Mouse (Mus musculus): ENCODE measurements at regions not wholly inside any gene's neighbourhood (a gene's known extent, or its start where the extent isn't known, plus 50 kb on each side); places are given as distances from the start of the nearest gene placed in this dataset.

DNA sequence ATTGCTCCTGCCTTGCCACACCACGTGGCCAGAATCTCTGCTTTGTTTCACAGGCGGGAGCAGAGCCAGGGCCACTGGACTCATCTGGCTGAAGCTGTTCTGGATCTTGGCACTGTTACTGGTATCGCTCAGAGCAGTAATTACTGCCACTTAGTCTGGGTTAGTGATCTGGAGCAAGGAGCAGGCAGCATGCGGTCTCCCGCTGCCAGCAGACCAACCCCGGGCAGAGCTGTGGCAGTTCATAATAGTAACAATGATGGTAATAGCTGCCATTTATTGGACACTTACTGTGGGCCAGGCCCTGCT, 217.3 kb upstream of the 4930535I16Rik start:
- no peak for DNase-seq (ENCODE audit: low read depth, low spot score)
- H3K27me3 ChIP-seq (ENCODE audit: control insufficient read depth, insufficient read depth, low read length, poor library complexity, severe bottlenecking): no peaks in the 10 kb centered on the region
- H3K36me3 ChIP-seq (ENCODE audit: control insufficient read depth, insufficient read depth, low read length, poor library complexity, severe bottlenecking): no peaks in the 10 kb centered on the region

DNA sequence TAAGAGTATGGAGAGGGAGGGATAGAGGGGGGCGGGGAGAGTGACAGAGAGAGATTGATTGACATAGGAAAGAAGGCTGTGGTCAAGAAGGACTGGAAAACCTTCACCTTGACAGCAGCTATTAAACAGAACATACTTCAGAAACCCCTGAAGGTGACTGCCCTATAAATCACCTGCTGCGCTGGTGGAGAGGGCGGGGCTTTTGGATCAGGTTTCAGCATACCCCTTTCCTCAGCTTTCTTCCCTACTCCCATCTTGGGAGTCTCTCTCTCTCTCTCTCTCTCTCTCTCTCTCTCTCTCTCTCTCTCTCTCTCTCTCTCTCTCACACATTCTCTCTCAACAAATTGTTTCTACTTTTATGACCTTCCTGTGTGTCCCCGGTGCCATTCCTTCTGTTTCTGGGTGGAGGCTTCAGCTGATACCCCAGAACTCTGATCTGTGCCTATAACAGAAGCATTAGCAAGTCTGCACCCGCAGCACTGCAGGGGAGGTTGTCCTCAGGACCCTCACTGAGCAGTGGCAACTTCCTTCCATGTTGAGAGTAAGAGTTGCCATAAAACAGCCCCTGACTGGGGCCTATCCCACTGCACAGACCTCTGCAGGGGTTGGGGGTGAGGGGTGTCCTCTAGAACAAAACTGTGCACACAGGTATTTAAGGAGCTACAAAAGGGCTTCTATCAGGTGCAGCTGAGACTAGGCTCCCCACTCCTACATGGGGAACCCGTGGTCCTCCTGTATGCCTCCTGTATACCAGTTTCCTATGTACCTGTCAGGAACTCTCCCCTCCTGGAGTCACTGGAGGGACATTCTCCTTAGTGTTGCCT, 216.7 kb upstream of the 4930535I16Rik start:
- Histone ChIP-seq H3K27me3 (ENCODE audit: control insufficient read depth, insufficient read depth, low read length, poor library complexity, severe bottlenecking) (no peaks in the 10 kb centered on the region), H3K36me3 (ENCODE audit: control insufficient read depth, insufficient read depth, low read length, poor library complexity, severe bottlenecking) (no peaks in the 10 kb centered on the region)
- no peak for DNase-seq (ENCODE audit: low read depth, low spot score)

DNA sequence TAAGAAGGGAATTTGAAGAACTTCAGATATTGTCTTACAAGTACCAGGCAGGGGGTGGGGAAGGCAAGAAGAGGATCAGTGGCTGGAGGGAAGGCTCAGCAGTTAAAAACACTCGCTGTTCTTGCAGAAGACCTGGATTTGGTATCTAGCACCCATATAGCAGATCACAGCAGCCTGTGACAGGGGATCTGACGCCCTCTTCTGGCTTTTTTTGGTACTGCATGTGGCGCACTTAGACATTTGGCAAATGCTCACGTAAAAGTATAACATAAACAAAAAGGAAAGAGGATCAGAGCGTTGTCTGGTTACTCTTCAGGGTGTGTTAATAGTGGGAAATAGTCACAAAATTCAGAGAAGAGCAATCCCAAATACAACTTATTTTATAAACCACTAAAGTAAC, 213.1 kb upstream of the 4930535I16Rik start:
- DNase-seq (ENCODE audit: low read depth, low spot score): peak; percentile 15
- Histone ChIP-seq H3K27me3 (ENCODE audit: control insufficient read depth, insufficient read depth, low read length, poor library complexity, severe bottlenecking) (no peaks in the 10 kb centered on the region), H3K36me3 (ENCODE audit: control insufficient read depth, insufficient read depth, low read length, poor library complexity, severe bottlenecking) (no peaks in the 10 kb centered on the region)

DNA sequence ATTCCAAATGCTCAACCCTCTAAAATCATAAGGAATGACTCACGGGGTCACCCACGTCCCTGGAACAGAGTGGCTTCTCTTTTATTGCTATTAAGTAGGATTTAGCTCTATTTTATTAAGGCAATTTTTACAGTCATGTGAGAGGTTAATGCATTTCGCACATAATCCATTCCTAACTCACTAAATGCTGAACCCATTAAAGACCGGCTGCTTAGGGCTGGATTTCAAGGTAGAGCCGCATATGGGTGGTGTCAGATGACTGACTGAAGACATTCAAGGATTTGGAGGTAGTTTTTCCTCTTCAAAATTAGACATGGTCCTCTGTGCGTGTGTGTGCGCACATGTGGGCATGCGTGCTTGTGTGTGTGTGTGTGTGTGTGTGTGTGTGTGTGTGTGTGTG, 208.4 kb upstream of the 4930535I16Rik start:
- no peaks in the 10 kb centered on the region for H3K27me3 ChIP-seq (ENCODE audit: control insufficient read depth, insufficient read depth, low read length, poor library complexity, severe bottlenecking)
- DNase-seq (ENCODE audit: low read depth, low spot score): no peak
- H3K36me3 ChIP-seq (ENCODE audit: control insufficient read depth, insufficient read depth, low read length, poor library complexity, severe bottlenecking): no peaks in the 10 kb centered on the region

DNA sequence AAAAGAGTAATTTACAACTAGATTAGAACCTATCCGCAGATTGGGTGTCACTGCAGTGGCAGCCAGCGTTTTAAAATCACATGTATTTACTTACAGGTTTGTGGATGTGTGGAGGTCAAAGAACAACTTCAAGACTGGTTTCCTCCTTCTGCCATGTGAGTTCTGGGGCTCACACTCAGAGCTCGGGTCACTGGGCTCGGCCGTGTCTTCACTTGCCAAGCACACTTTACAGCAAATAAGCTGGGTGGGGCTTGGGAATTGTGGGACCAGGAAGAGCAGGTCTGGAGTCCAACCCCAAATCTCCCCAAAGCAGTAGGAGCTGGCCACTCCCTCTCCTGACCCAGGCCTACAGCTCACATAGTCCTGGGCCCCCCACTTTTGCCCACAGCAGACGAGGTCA, 202.5 kb upstream of the 4930535I16Rik start:
- DNase-seq (ENCODE audit: low read depth, low spot score): no peak
- Histone ChIP-seq H3K36me3 (ENCODE audit: control insufficient read depth, insufficient read depth, low read length, poor library complexity, severe bottlenecking) (no peaks in the 10 kb centered on the region), H3K27me3 (ENCODE audit: control insufficient read depth, insufficient read depth, low read length, poor library complexity, severe bottlenecking) (no peaks in the 10 kb centered on the region)

DNA sequence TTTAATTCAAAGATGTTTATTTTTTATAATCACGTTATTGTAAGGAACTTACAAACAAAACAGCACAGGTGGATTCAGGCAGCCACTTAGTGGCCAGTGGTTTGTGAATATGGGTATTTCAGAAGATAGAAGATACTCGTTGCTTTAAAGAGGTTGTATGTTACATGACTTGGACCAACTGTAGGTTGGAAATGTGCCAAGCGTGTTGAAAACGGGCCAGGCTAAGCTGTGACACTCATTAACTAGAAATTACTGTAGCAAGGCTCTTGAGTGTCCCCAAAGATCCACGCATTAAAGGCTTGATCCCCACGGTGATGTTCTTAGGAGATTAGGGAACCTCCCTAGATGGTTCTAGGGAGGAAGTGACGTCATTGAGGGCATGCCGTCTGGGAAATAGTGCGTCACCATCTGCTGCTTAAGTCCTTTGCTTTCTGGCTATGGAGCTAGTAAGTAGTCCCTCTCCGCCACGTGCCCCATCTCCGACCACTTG, 196.1 kb upstream of the 4930535I16Rik start:
- Histone ChIP-seq H3K36me3 (ENCODE audit: control insufficient read depth, insufficient read depth, low read length, poor library complexity, severe bottlenecking) (no peaks in the 10 kb centered on the region), H3K27me3 (ENCODE audit: control insufficient read depth, insufficient read depth, low read length, poor library complexity, severe bottlenecking) (no peaks in the 10 kb centered on the region; the same call in 1 of the 2 replicates)
- no peak for DNase-seq (ENCODE audit: low read depth, low spot score)

DNA sequence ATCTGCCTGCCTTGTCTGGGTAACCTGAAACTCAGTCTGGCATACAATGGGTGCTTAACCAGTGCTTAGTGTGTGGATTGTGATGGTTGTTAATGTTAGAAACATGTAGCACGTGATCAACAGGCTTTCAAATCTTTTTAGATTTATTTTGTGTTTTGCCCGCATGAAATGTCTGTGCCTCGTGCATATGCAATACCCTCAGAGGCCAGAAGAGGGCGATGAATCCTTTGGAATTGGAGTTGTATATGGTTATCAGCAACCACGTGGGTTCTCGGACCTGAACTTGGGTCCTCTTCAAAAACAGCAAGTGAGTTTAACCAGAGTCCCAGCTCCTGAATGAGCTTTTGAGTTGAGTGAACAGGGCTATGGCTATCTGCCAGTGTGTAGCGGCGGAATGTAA, 192.9 kb upstream of the 4930535I16Rik start:
- DNase-seq (ENCODE audit: low read depth, low spot score): peak; percentile 18
- Histone ChIP-seq H3K27me3 (ENCODE audit: control insufficient read depth, insufficient read depth, low read length, poor library complexity, severe bottlenecking) (no peaks in the 10 kb centered on the region; the same call in 1 of the 2 replicates), H3K36me3 (ENCODE audit: control insufficient read depth, insufficient read depth, low read length, poor library complexity, severe bottlenecking) (no peaks in the 10 kb centered on the region)

DNA sequence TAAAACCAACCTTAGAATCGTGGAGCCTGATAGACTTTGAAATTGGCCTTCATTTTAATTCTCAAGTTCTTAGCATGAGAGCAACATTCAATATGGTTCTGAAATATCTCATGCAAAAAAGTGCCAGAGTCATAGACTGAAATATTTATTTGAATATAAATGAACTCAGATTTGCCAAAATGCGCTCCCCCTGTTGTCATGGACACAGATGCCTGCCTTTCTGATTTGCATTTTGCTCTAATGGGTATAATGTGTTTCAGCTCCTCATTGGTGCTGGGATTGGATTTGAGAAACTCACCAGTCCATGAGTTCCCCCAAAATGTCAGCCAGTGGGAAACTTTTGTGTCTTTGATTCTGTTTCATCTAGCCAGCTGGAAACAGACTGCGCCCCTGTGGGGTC, 191.5 kb upstream of the 4930535I16Rik start:
- DNase-seq (ENCODE audit: low read depth, low spot score): no peak
- Histone ChIP-seq H3K36me3 (ENCODE audit: control insufficient read depth, insufficient read depth, low read length, poor library complexity, severe bottlenecking) (no peaks in the 10 kb centered on the region), H3K27me3 (ENCODE audit: control insufficient read depth, insufficient read depth, low read length, poor library complexity, severe bottlenecking) (no peaks in the 10 kb centered on the region; the same call in 1 of the 2 replicates)

DNA sequence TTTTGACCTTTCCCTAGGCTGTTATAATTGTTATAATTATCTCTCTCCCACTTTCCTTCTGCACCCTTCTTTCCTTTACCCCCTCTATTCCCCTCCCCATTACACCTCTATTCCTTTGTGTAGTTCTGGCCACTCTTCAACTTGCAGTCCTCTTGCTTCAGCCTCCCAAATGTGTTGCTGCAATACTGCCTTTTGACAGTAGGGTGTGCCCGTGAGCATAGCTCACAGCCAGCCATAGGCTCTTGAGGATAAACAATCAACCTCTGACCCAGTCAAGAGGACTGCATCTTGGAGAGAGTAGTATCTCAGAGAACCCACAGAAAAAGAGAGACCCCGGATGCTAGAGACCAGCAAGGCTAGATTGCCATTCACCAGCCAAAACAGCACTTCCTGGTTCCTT, 184.9 kb upstream of the 4930535I16Rik start:
- Histone ChIP-seq H3K27me3 (ENCODE audit: control insufficient read depth, insufficient read depth, low read length, poor library complexity, severe bottlenecking) (no peaks in the 10 kb centered on the region), H3K36me3 (ENCODE audit: control insufficient read depth, insufficient read depth, low read length, poor library complexity, severe bottlenecking) (no peaks in the 10 kb centered on the region)
- DNase-seq (ENCODE audit: low read depth, low spot score): peak; percentile 38

DNA sequence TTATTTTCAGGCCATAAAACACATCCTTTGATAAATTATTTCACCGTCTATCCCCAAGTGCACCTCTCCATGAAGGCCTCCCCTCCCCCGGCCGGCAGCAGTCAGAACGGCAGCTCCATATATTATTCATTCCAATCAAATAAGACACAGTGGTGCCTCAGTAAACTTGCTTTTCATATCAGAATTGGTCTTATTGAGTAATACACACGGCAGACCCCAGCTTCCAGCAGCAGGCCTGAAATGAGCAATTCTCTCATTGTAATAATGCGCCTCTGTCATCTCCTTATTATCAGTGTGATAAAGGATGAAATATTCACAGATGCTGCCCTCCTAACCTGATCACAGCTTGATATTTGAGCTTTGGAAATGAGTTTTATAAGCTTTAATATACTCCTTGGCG, 169.0 kb upstream of the 4930535I16Rik start:
- no peak for DNase-seq (ENCODE audit: low read depth, low spot score)
- no peaks in the 10 kb centered on the region for H3K27me3 ChIP-seq (ENCODE audit: control insufficient read depth, insufficient read depth, low read length, poor library complexity, severe bottlenecking)
- no peaks in the 10 kb centered on the region for H3K36me3 ChIP-seq (ENCODE audit: control insufficient read depth, insufficient read depth, low read length, poor library complexity, severe bottlenecking)

DNA sequence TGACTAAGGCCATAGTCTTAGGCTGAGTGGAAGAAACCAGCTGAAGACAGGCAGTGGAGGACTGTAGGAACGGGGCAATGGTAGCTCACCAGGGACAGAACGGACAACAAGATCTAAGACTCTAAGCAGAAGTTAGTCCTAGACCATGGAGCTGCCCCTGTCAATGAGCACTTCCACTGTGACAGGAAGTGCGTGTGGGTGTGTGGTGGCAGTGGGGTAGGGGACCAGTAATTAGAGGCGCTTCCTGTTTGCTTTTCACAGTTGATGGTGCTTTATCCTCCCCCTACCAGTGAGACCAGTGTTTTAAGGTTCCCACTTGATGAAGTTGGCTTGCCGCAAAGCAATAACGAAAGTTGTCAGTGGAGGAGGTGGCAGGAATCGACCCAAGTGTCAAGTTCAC, 168.4 kb upstream of the 4930535I16Rik start:
- no peak for DNase-seq (ENCODE audit: low read depth, low spot score)
- no peaks in the 10 kb centered on the region for H3K27me3 ChIP-seq (ENCODE audit: control insufficient read depth, insufficient read depth, low read length, poor library complexity, severe bottlenecking)
- H3K36me3 ChIP-seq (ENCODE audit: control insufficient read depth, insufficient read depth, low read length, poor library complexity, severe bottlenecking): no peaks in the 10 kb centered on the region

DNA sequence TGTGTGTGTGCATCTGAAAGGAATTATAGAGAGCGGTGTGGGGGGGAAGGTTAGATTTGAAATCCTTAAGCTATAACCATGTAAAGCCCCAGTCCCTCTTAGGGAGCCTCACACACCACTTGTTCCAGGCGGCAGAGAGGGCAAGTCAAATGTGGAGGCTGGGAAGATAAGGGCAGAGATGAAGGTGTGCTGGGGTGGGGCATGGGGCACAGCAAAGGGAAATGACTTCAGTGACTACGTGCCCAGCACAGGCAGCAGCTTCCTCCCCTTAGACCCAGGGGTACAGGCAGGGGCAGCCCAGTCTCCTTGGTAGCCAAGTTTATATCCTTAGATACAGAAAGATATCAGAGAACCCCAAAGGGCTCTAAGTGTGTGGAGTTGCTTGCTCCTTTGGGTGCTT, 161.8 kb upstream of the 4930535I16Rik start:
- H3K27me3 ChIP-seq (ENCODE audit: control insufficient read depth, insufficient read depth, low read length, poor library complexity, severe bottlenecking): no peaks in the 10 kb centered on the region

DNA sequence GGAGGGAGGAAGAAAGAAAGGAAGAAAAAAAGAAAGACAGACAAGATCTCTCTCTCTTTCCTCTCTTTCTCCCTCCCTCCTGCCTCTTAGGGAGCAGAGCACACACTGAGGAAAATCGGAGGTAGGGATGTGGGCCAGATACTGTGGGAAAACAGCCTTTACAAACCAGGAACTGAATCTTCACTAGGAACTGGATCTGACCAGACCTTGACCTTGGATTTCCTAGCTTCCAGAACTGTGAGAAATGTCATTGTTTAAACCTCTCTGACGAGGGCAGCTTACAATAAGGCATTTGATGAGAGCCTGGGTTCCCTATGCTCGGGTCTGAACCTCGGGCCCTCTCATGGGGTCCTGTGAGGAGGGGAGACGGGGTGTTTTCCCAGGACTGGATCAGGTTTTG, 157.7 kb upstream of the 4930535I16Rik start:
- Histone ChIP-seq H3K36me3 (ENCODE audit: control insufficient read depth, insufficient read depth, low read length, poor library complexity, severe bottlenecking) (no peaks in the 10 kb centered on the region), H3K27me3 (ENCODE audit: control insufficient read depth, insufficient read depth, low read length, poor library complexity, severe bottlenecking) (no peaks in the 10 kb centered on the region)
- no peak for DNase-seq (ENCODE audit: low read depth, low spot score)

More for the DNA sequence above, 161.8 kb upstream of the 4930535I16Rik start:
- DNase-seq (ENCODE audit: low read depth, low spot score): no peak
- no peaks in the 10 kb centered on the region for H3K36me3 ChIP-seq (ENCODE audit: control insufficient read depth, insufficient read depth, low read length, poor library complexity, severe bottlenecking)

DNA sequence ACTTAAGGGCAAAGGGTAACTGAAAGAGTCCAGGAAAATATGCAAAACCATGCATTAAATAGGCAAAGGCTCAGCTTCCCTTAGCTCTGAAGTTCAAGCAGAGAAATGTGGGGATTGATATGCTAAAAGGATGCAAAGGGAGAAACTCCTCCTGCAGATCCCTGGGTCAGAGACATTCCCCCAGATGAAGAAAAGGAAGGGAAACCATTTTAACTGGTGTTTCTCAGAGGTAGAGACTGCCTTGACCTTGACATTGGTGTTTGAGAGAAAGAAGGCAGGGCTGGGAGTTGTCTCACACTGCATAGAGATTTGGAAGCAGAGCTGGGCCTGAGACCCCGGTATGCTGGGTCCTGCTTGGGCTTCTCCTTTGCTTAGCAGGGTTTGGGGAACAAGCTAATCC, 155.8 kb upstream of the 4930535I16Rik start:
- Histone ChIP-seq H3K36me3 (ENCODE audit: control insufficient read depth, insufficient read depth, low read length, poor library complexity, severe bottlenecking) (no peaks in the 10 kb centered on the region), H3K27me3 (ENCODE audit: control insufficient read depth, insufficient read depth, low read length, poor library complexity, severe bottlenecking) (no peaks in the 10 kb centered on the region)
- no peak for DNase-seq (ENCODE audit: low read depth, low spot score)

DNA sequence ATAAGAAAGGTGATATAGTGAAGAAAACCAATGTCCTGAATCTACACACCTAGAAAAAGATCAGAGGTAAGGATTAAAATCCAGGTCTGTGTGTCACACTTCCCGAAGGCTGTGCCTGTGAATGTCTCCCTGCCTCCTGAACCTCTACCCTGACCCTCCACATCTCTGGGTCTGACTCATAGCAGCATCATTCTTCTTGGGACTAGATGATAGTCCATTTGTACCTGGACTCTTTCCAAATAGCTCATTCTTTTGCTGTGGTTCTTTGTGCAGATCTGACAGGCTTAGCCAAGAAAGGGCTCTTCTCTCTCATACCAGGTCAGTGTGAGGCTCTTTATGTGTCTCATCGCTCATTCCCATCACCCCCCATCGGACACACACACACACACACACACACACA, 146.8 kb upstream of the 4930535I16Rik start:
- DNase-seq (ENCODE audit: low read depth, low spot score): no peak

More for the DNA sequence above, 146.8 kb upstream of the 4930535I16Rik start:
- H3K36me3 ChIP-seq (ENCODE audit: control insufficient read depth, insufficient read depth, low read length, poor library complexity, severe bottlenecking): no peaks in the 10 kb centered on the region
- no peaks in the 10 kb centered on the region for H3K27me3 ChIP-seq (ENCODE audit: control insufficient read depth, insufficient read depth, low read length, poor library complexity, severe bottlenecking)

Data from splenic B cell, adult 2 months (primary cell).